Mouse (Mus musculus) G1E (cell line): ENCODE results near the gene Tepsin.

Source experiments
- CTCF ChIP-seq: IDR thresholded peaks from 2 replicates; pipeline ENCODE4 v1.5.1; 2012; ENCODE audit warnings: low read depth, low read length, inconsistent platforms, mixed read lengths
- GATA1 ChIP-seq: IDR thresholded peaks from 2 replicates; pipeline ENCODE4 v1.6.1; 2012; ENCODE audit warnings: borderline replicate concordance, low read length, inconsistent platforms, mixed read lengths
- GATA2 ChIP-seq: IDR thresholded peaks from 2 replicates; pipeline ENCODE4 v1.6.1; 2012; ENCODE audit warnings: low read depth, low read length, inconsistent platforms, borderline replicate concordance
- TAL1 ChIP-seq: conservative IDR thresholded peaks from 2 replicates; pipeline ENCODE4 v1.6.1; 2012; ENCODE audit warnings: low read depth, low read length, inconsistent platforms, mixed read lengths

GRCm38 (mm10) chr11:120086702-120087152 is 11.8 kb downstream of the Tepsin start, which contains the start of gene Cep131:
- TF ChIP-seq CTCF (no peak), GATA1 (no peak), GATA2 (no peak), TAL1 (no peak)
